Mouse (Mus musculus) neural tube, embryonic 14.5 days (tissue): ENCODE results near the gene Ccl17. TPM values are rescaled to one million over a fixed set of nuclear protein-coding genes. Genes with fewer than 3 reads are reported as not detected.
"Not testable (repeated sequence)": the region's sequence is repeated elsewhere in the genome, so short reads cannot be mapped to it uniquely, and the experiment has no call there.

Experiments
- ATAC-seq: fragments of 200-750 bp; cut with Nextera tagmentation; 2 replicates; pipeline ENCODE4 v1.8.0; 2017; ENCODE audit warnings: low read depth, mild to moderate bottlenecking, moderate TSS enrichment, moderate library complexity
- H3K27ac ChIP-seq: fragments of 300-500 bp; sonication (generic); 2 replicates; pipeline ENCODE4 v1.5.1; 2014; ENCODE audit warnings: low read depth, mild to moderate bottlenecking, control low read depth, low read length, moderate library complexity, mixed read lengths
- H3K27me3 ChIP-seq: fragments of 300-500 bp; sonication (generic); 2 replicates; pipeline ENCODE4 v1.6.1; 2014; ENCODE audit warnings: low read length; ENCODE audit not compliant: control insufficient read depth, insufficient read depth
- H3K36me3 ChIP-seq: fragments of 300-500 bp; sonication (generic); 2 replicates; pipeline ENCODE4 v1.6.1; 2014; ENCODE audit warnings: low read length, mixed read lengths; ENCODE audit not compliant: control insufficient read depth, insufficient read depth
- H3K4me1 ChIP-seq: fragments of 300-500 bp; sonication (generic); 2 replicates; pipeline ENCODE4 v1.6.1; 2014; ENCODE audit warnings: low read length; ENCODE audit not compliant: control insufficient read depth, insufficient read depth
- H3K4me2 ChIP-seq: fragments of 300-500 bp; sonication (generic); 2 replicates; pipeline ENCODE4 v1.6.1; 2014; ENCODE audit warnings: mild to moderate bottlenecking, low read depth, low read length, control low read depth
- H3K4me3 ChIP-seq: fragments of 300-500 bp; sonication (generic); 2 replicates; pipeline ENCODE4 v1.5.1; 2014; ENCODE audit warnings: low read depth, low read length, control low read depth, mixed read lengths
- H3K9ac ChIP-seq: fragments of 300-500 bp; sonication (generic); replicated peaks from 2 replicates; pipeline ENCODE4 v1.6.1; 2014; ENCODE audit warnings: low read depth, mild to moderate bottlenecking, control low read depth, low read length, mixed read lengths
- H3K9me3 ChIP-seq: fragments of 300-500 bp; sonication (generic); 2 replicates; pipeline ENCODE4 v1.6.1; 2016; ENCODE audit warnings: low read length; ENCODE audit not compliant: control insufficient read depth
- WGBS: fragments of 180-500 bp; shearing (Covaris S2); extraction: QIAGEN DNeasy Blood & Tissue Kit; methylation state at CpG from one replicate; pipeline ENCODE4 v1.1.7; 2014; 5-methylcytosine and 5-hydroxymethylcytosine counted together
- polyA plus RNA-seq: library from polyadenylated mRNA; unstranded; fragments of >200 nt; fragmentation: Nextera tagmentation; extraction: Ambion mirVana; gene quantifications from 2 replicates; pipeline ENCODE4 v1.2.1, GENCODE M21; 2014

Ccl17 gene
- polyA plus RNA-seq, 1 experiment from 2014 or later: 1.4 TPM

GRCm38 (mm10) chr8:94817933-94818332, 7.7 kb downstream of the Ccl17 start:
- H3K9ac ChIP-seq: no peak overlapping the region
- no peaks in the 10 kb centered on the region for H3K27me3 ChIP-seq
- peaks cover 3% of the 10 kb centered on the region; the same call in 1 of the 2 replicates for H3K36me3 ChIP-seq
- no peaks in the 10 kb centered on the region for H3K9me3 ChIP-seq
- no peak for ATAC-seq
- H3K4me2 ChIP-seq: no peak overlapping the region
- H3K4me1 ChIP-seq: no peaks in the 10 kb centered on the region
- H3K27ac ChIP-seq: no peak overlapping the region
- no peak overlapping the region for H3K4me3 ChIP-seq
- 93% methylated on average over 11 of the region's 11 CpGs for WGBS

- no peak overlapping the region for H3K27ac ChIP-seq
- no peaks in the 10 kb centered on the region for H3K27me3 ChIP-seq
- no peak overlapping the region for H3K4me3 ChIP-seq
- H3K9ac ChIP-seq: no peak overlapping the region
- 83% methylated on average over 6 of the region's 6 CpGs for WGBS
- no peak overlapping the region for H3K4me2 ChIP-seq
- no peaks in the 10 kb centered on the region for H3K9me3 ChIP-seq
- ATAC-seq: no peak
- peaks cover 17% of the 10 kb centered on the region for H3K36me3 ChIP-seq
- no peaks in the 10 kb centered on the region for H3K4me1 ChIP-seq
These were observed 9.5 kb downstream of the Ccl17 start for GRCm38 (mm10) chr8:94819671-94820179.

GRCm38 (mm10) chr8:94820553-94820952, 10.3 kb downstream of the Ccl17 start:
- Histone ChIP-seq H3K4me3 (no peak overlapping the region), H3K27ac (no peak overlapping the region), H3K36me3 (peaks cover 22% of the 10 kb centered on the region), H3K4me1 (no peaks in the 10 kb centered on the region), H3K27me3 (no peaks in the 10 kb centered on the region), H3K9ac (no peak overlapping the region), H3K4me2 (no peak overlapping the region), H3K9me3 (no peaks in the 10 kb centered on the region)
- WGBS: 89% methylated on average over 7 of the region's 7 CpGs
- no peak for ATAC-seq

- Histone ChIP-seq H3K27ac (no peak overlapping the region), H3K4me1 (no peaks in the 10 kb centered on the region), H3K4me3 (no peak overlapping the region), H3K9ac (no peak overlapping the region), H3K36me3 (peaks cover 22% of the 10 kb centered on the region), H3K9me3 (no peaks in the 10 kb centered on the region), H3K4me2 (no peak overlapping the region), H3K27me3 (no peaks in the 10 kb centered on the region)
- WGBS: 100% methylated on average over 2 of the region's 2 CpGs
- no peak for ATAC-seq
These were observed 11.1 kb downstream of the Ccl17 start for GRCm38 (mm10) chr8:94821381-94821780.

- peak; percentile 77; the same call in 1 of the 2 replicates for ATAC-seq
- H3K9ac ChIP-seq: no peak overlapping the region
- no peaks in the 10 kb centered on the region for H3K4me1 ChIP-seq
- no peak overlapping the region for H3K4me2 ChIP-seq
- H3K36me3 ChIP-seq: peaks cover 30% of the 10 kb centered on the region
- H3K4me3 ChIP-seq: no peak overlapping the region
- H3K27ac ChIP-seq: no peak overlapping the region
- WGBS: 77% methylated on average over 23 of the region's 23 CpGs
- H3K27me3 ChIP-seq: no peaks in the 10 kb centered on the region
- H3K9me3 ChIP-seq: no peaks in the 10 kb centered on the region
These were observed 12.6 kb downstream of the Ccl17 start for GRCm38 (mm10) chr8:94822637-94823560.

- Histone ChIP-seq H3K4me2 (no peak overlapping the region), H3K9me3 (no peaks in the 10 kb centered on the region), H3K4me1 (no peaks in the 10 kb centered on the region), H3K36me3 (peaks cover 30% of the 10 kb centered on the region), H3K4me3 (no peak overlapping the region), H3K27me3 (no peaks in the 10 kb centered on the region), H3K27ac (no peak overlapping the region), H3K9ac (no peak overlapping the region)
- 90% methylated on average over 6 of the region's 6 CpGs for WGBS
- ATAC-seq: no peak
These were observed 14.9 kb downstream of the Ccl17 start for GRCm38 (mm10) chr8:94825170-94825569.

GRCm38 (mm10) chr8:94826210-94826609, 16.0 kb downstream of the Ccl17 start:
- Histone ChIP-seq H3K27ac (no peak overlapping the region), H3K4me1 (no peaks in the 10 kb centered on the region), H3K4me3 (no peak overlapping the region), H3K27me3 (no peaks in the 10 kb centered on the region), H3K4me2 (no peak overlapping the region), H3K9ac (no peak overlapping the region), H3K36me3 (peaks cover 30% of the 10 kb centered on the region), H3K9me3 (no peaks in the 10 kb centered on the region)
- WGBS: 99% methylated on average over 5 of the region's 5 CpGs
- no peak for ATAC-seq

- 90% methylated on average over 6 of the region's 6 CpGs for WGBS
- H3K4me2 ChIP-seq: no peak overlapping the region
- no peak overlapping the region for H3K4me3 ChIP-seq
- H3K27me3 ChIP-seq: no peaks in the 10 kb centered on the region
- no peak overlapping the region for H3K9ac ChIP-seq
- no peaks in the 10 kb centered on the region for H3K9me3 ChIP-seq
- ATAC-seq: no peak
- H3K4me1 ChIP-seq: no peaks in the 10 kb centered on the region
- H3K36me3 ChIP-seq: peaks cover 23% of the 10 kb centered on the region
- no peak overlapping the region for H3K27ac ChIP-seq
These were observed 18.0 kb downstream of the Ccl17 start for GRCm38 (mm10) chr8:94828284-94828683.

GRCm38 (mm10) chr8:94833901-94834405, 23.7 kb downstream of the Ccl17 start:
- H3K36me3 ChIP-seq, H3K4me1 ChIP-seq, H3K4me2 ChIP-seq, H3K27ac ChIP-seq, H3K4me3 ChIP-seq, ATAC-seq, H3K9ac ChIP-seq, H3K27me3 ChIP-seq, H3K9me3 ChIP-seq: not testable (repeated sequence)
- 86% methylated on average over 7 of the region's 7 CpGs for WGBS
